Comparison of ENCODE assay signal across 27 mouse cellular contexts in genomic region chr5:148283177-148283576, GRCm38 (mm10).
A peak's percentile ranks its signal among the peaks of the same experiment; 100 is the strongest.
DNase-seq lines count a peak whose midpoint lies in the region; ATAC-seq and TF ChIP-seq lines count a peak whose summit lies in the region.
"Had no signal": no experiment of that assay in that cellular context is flagged by ENCODE, and none has a peak within 500 bp of the region (broad histone marks: within the 10 kb centered on the region; RNA-seq: fewer than 3 reads in every experiment).

No protein-coding gene starts in this region.

- ATAC-seq in forebrain, postnatal 0 days = peak; percentile 82
- ATAC-seq in forebrain, embryonic 12.5 days (ENCODE audit: low FRiP score) = no peak
- peak; percentile 49; the same call in 1 of the 2 replicates for ATAC-seq in midbrain, postnatal 0 days (ENCODE audit: low FRiP score)
- no peak for ATAC-seq in midbrain, embryonic 13.5 days
- ATAC-seq: activated CD4-positive, CD25-positive, alpha-beta regulatory T cell, adult 4 months; CD4-positive, CD25-positive, alpha-beta regulatory T cell, adult 4 months; forebrain, embryonic 13.5 days; forebrain, embryonic 15.5 days; Patski had no signal

- DNase-seq in forebrain, postnatal 0 days = peak; percentile 26
- no peak for DNase-seq in left cerebral cortex, adult 2 months (ENCODE audit: extremely low spot score in 1 of 2, low spot score in 2 of 2)
- no peak for DNase-seq in left cerebral cortex, postnatal 10 days (ENCODE audit: extremely low spot score in 1 of 2, low spot score in 2 of 2)
- DNase-seq in midbrain, postnatal 0 days (ENCODE audit: low spot score) = peak; percentile 14
- DNase-seq in brain, adult 2 months (ENCODE audit: low read depth, low spot score) = peak; percentile 38
- DNase-seq: adrenal gland, adult 8-10 months; adrenal gland, postnatal 14 days; adrenal gland, postnatal 36 days; B cell, adult 2 months; cerebellum, adult 11 months; cerebellum, adult 18-20 months; cerebellum, adult 8-10 months; cerebellum, adult 9-11 months; cerebellum, postnatal 36 days; embryo, embryonic 11 days had no signal

- no peaks in the 10 kb centered on the region for H3K4me1 ChIP-seq in forebrain, postnatal 0 days (ENCODE audit: insufficient read depth)
- H3K4me1 ChIP-seq in forebrain, embryonic 12.5 days = no peaks in the 10 kb centered on the region
- H3K4me1 ChIP-seq in midbrain, postnatal 0 days (ENCODE audit: insufficient read depth, low read length) = no peaks in the 10 kb centered on the region
- no peaks in the 10 kb centered on the region for H3K4me1 ChIP-seq in midbrain, embryonic 13.5 days (replicated peaks)
- H3K4me1 ChIP-seq: embryonic facial prominence, embryonic 13.5 days; embryonic facial prominence, embryonic 15.5 days; forebrain, embryonic 13.5 days; forebrain, embryonic 15.5 days had no signal

- 60% methylated on average over 2 of the region's 2 CpGs for WGBS in forebrain, postnatal 0 days
- 87% methylated on average over 2 of the region's 2 CpGs for WGBS in forebrain, embryonic 12.5 days
- WGBS in midbrain, postnatal 0 days = 73% methylated on average over 2 of the region's 2 CpGs
- 76% methylated on average over 2 of the region's 2 CpGs for WGBS in midbrain, embryonic 13.5 days

- no peak for TF ChIP-seq CTCF in forebrain, postnatal 0 days (IDR thresholded peaks at IDR 0.05; ENCODE audit: low read depth)
- TF ChIP-seq CTCF in left cerebral cortex, adult 2 months (IDR thresholded peaks at IDR 0.05) = no peak
- no peak for TF ChIP-seq CTCF in midbrain, postnatal 0 days (IDR thresholded peaks at IDR 0.05)

- peak overlapping the region; percentile 54 for H3K27ac ChIP-seq in forebrain, postnatal 0 days (ENCODE audit: low read depth, low read length)
- no peak overlapping the region for H3K27ac ChIP-seq in forebrain, embryonic 12.5 days
- peak overlapping the region; percentile 50; the same call in 1 of the 2 replicates for H3K27ac ChIP-seq in left cerebral cortex, adult 2 months
- H3K27ac ChIP-seq in midbrain, postnatal 0 days (ENCODE audit: low read depth, low read length) = no peak overlapping the region
- no peak overlapping the region for H3K27ac ChIP-seq in midbrain, embryonic 13.5 days
- H3K27ac ChIP-seq: embryonic facial prominence, embryonic 13.5 days; embryonic facial prominence, embryonic 15.5 days; forebrain, embryonic 10.5 days; forebrain, embryonic 13.5 days; forebrain, embryonic 15.5 days had no signal

- no peaks in the 10 kb centered on the region for H3K36me3 ChIP-seq in forebrain, postnatal 0 days (ENCODE audit: insufficient read depth)
- H3K36me3 ChIP-seq in forebrain, embryonic 12.5 days (replicated peaks) = no peaks in the 10 kb centered on the region
- 0 out of 2 replicates have a peak, but pooled peaks cover 9% of the 10 kb centered on the region for H3K36me3 ChIP-seq in midbrain, postnatal 0 days (ENCODE audit: insufficient read depth, low read length)
- peaks cover 5% of the 10 kb centered on the region; the same call in 1 of the 2 replicates for H3K36me3 ChIP-seq in midbrain, embryonic 13.5 days
- H3K36me3 ChIP-seq: embryonic facial prominence, embryonic 15.5 days; forebrain, embryonic 10.5 days; forebrain, embryonic 15.5 days; G1E had no signal

- H3K9ac ChIP-seq in forebrain, postnatal 0 days = no peak overlapping the region
- no peak overlapping the region for H3K9ac ChIP-seq in forebrain, embryonic 12.5 days
- H3K9ac ChIP-seq in midbrain, postnatal 0 days (replicated peaks; ENCODE audit: low read length, poor library complexity, severe bottlenecking) = no peak overlapping the region
- no peak overlapping the region for H3K9ac ChIP-seq in midbrain, embryonic 13.5 days (replicated peaks)
- H3K9ac ChIP-seq: embryonic facial prominence, embryonic 13.5 days; embryonic facial prominence, embryonic 15.5 days; forebrain, embryonic 13.5 days; forebrain, embryonic 15.5 days had no signal

- H3K9me3 ChIP-seq in forebrain, postnatal 0 days (ENCODE audit: low read length) = no peaks in the 10 kb centered on the region
- H3K9me3 ChIP-seq in forebrain, embryonic 12.5 days = no peaks in the 10 kb centered on the region
- H3K9me3 ChIP-seq in midbrain, postnatal 0 days (ENCODE audit: low read length) = no peaks in the 10 kb centered on the region
- H3K9me3 ChIP-seq in midbrain, embryonic 13.5 days = no peaks in the 10 kb centered on the region; the same call in 1 of the 2 replicates
- H3K9me3 ChIP-seq: embryonic facial prominence, embryonic 13.5 days; embryonic facial prominence, embryonic 15.5 days; forebrain, embryonic 10.5 days; forebrain, embryonic 13.5 days; forebrain, embryonic 15.5 days had no signal

- H3K4me2 ChIP-seq in forebrain, postnatal 0 days (ENCODE audit: low read depth) = no peak overlapping the region
- H3K4me2 ChIP-seq in forebrain, embryonic 12.5 days = no peak overlapping the region
- H3K4me2 ChIP-seq in midbrain, postnatal 0 days (ENCODE audit: low read depth, low read length, poor library complexity, severe bottlenecking) = no peak overlapping the region
- H3K4me2 ChIP-seq in midbrain, embryonic 13.5 days (replicated peaks) = no peak overlapping the region
- H3K4me2 ChIP-seq: embryonic facial prominence, embryonic 13.5 days; embryonic facial prominence, embryonic 15.5 days; forebrain, embryonic 13.5 days; forebrain, embryonic 15.5 days had no signal

- no peaks in the 10 kb centered on the region for H3K27me3 ChIP-seq in forebrain, postnatal 0 days (ENCODE audit: insufficient read depth, low read length)
- no peaks in the 10 kb centered on the region for H3K27me3 ChIP-seq in forebrain, embryonic 12.5 days
- H3K27me3 ChIP-seq in midbrain, postnatal 0 days (ENCODE audit: insufficient read depth, low read length) = no peaks in the 10 kb centered on the region
- no peaks in the 10 kb centered on the region for H3K27me3 ChIP-seq in midbrain, embryonic 13.5 days
- H3K27me3 ChIP-seq: embryonic facial prominence, embryonic 13.5 days; embryonic facial prominence, embryonic 15.5 days; forebrain, embryonic 13.5 days; forebrain, embryonic 15.5 days; Patski had no signal

- H3K4me3 ChIP-seq in forebrain, postnatal 0 days (ENCODE audit: low read depth, low read length) = no peak overlapping the region
- H3K4me3 ChIP-seq in forebrain, embryonic 12.5 days (replicated peaks) = no peak overlapping the region
- H3K4me3 ChIP-seq in left cerebral cortex, adult 2 months = no peak overlapping the region
- no peak overlapping the region for H3K4me3 ChIP-seq in midbrain, postnatal 0 days (ENCODE audit: low read depth, low read length)
- H3K4me3 ChIP-seq in midbrain, embryonic 13.5 days (replicated peaks) = no peak overlapping the region
- H3K4me3 ChIP-seq: embryonic facial prominence, embryonic 13.5 days; embryonic facial prominence, embryonic 15.5 days; erythroblast, embryonic 14.5 days; forebrain, embryonic 10.5 days; forebrain, embryonic 13.5 days; forebrain, embryonic 15.5 days had no signal

- intact Hi-C loops in left cerebral cortex, adult 2 months (cut with DNase I) = no loop called here
- intact Hi-C loops in left cerebral cortex, postnatal 10 days (cut with DNase I) = no loop called here

Comparison
In these comparisons a context has a peak if more than half of its experiments do, and no peak if none do; other contexts are left out.
1. ATAC-seq: peak in forebrain, postnatal 0 days (single experiment) and midbrain, postnatal 0 days (single experiment); none in forebrain, embryonic 12.5 days (single experiment) and midbrain, embryonic 13.5 days (single experiment).
2. H3K27ac ChIP-seq: peak in forebrain, postnatal 0 days (single experiment) and left cerebral cortex, adult 2 months (single experiment); none in forebrain, embryonic 12.5 days (single experiment), midbrain, postnatal 0 days (single experiment) and midbrain, embryonic 13.5 days (single experiment).
3. DNase-seq: peak in forebrain, postnatal 0 days (single experiment), midbrain, postnatal 0 days (single experiment) and brain, adult 2 months (single experiment); none in left cerebral cortex, adult 2 months (0 of 2) and left cerebral cortex, postnatal 10 days (0 of 2).